Mouse (Mus musculus) testis, adult 2 months (tissue): ENCODE measurements around the gene Ust.

Source experiments
- CTCF ChIP-seq: fragments of 200-500 bp; IDR thresholded peaks from 2 replicates; pipeline ENCODE4 v1.5.1; 2012; ENCODE audit warnings: low read depth, mild to moderate bottlenecking, inconsistent platforms, low read length, moderate library complexity; ENCODE audit not compliant: control insufficient read depth, insufficient read depth, insufficient replicate concordance
- POLR2A ChIP-seq: fragments of 200-500 bp; IDR thresholded peaks from 2 replicates; pipeline ENCODE4 v1.6.1; 2012; ENCODE audit warnings: low read depth, mild to moderate bottlenecking, inconsistent platforms, low read length, moderate library complexity; ENCODE audit not compliant: control insufficient read depth

DNA sequence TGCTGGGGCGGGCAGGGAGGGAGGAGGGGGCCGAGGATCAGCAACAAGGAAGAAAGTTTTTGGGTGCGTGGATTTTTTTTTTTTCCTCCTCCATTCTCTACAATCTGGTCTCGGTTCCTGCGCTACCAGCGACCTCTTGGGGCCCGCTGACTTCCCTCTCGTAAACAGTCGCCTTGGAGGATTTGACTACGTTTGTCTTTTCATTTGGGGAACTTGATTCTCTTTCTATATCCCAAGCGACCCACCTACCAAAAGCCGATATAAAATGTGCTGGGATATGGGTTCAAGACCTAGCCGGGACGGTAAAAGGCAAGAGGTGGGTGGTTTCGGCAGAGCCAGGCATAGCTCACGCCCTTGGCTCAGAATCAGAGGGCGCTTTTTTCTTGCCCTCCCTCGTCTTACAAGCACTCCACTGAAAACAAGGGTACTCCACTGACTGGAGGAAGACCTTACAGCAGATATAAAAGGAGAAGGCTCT is 428 bp upstream of the Ust start:
- TF ChIP-seq CTCF (no peak), POLR2A (no peak)
